17 mouse cellular contexts compared by ENCODE assay signal in the genomic region with DNA sequence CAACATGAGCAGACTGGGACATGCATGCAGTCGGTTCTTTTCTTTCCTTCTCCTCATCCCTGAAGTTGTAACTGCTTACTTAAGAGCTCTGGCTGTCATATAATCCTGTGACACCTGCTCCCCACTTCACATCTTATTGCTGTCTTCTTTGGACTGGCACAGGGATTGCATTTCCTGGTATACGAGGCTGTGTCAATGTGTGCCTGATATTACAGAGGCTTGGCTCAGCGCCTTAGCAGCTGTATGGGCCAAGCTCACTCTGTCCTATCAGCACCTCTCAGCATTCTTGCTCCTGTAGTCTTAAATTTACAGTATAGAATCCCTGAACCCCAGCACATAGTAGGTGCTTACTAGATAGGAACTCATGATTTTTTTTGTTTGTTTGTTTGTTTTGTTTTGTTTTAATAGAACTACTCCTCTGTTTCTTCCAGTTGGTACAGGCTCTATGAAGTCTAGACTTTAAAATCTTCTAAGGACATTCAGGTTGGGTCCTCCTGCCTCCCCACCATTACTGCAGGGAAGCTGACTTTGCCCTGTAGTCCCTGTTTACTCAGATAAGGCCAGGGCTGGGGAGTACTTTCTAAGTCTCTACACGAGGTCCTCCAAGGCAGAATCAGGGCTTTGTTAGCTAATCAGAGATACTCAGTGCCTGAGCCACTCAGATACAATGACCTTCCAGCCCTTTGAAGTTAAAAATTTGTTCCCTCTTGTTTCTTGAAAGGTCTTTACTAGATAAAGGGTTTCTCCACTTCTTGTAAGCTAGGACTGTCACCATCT.
DNase-seq lines count a peak whose midpoint lies in the region; ATAC-seq and TF ChIP-seq lines count a peak whose summit lies in the region.
"Had no signal": no experiment of that assay in that cellular context is flagged by ENCODE, and none has a peak within 500 bp of the region (broad histone marks: within the 10 kb centered on the region; RNA-seq: fewer than 3 reads in every experiment).

No protein-coding gene starts in this region.

- H3K27ac ChIP-seq in lung, embryonic 14.5 days (ENCODE audit: low read depth), result no peak overlapping the region
- H3K27ac ChIP-seq in intestine, embryonic 16.5 days (ENCODE audit: low read length), result peak overlapping the region; percentile 88
- H3K27ac ChIP-seq: hindbrain, embryonic 15.5 days; layer of hippocampus, adult 2 months; limb, embryonic 15.5 days; lung, embryonic 15.5 days had no signal

- H3K27me3 ChIP-seq in lung, embryonic 14.5 days (ENCODE audit: insufficient read depth, low read length), result no peaks in the 10 kb centered on the region
- no peaks in the 10 kb centered on the region for H3K27me3 ChIP-seq in intestine, embryonic 16.5 days (replicated peaks; ENCODE audit: control insufficient read depth, insufficient read depth, low read length)
- H3K27me3 ChIP-seq: hindbrain, embryonic 15.5 days; limb, embryonic 15.5 days; lung, embryonic 15.5 days had no signal

- peak; percentile 72 for DNase-seq in gastrocnemius, adult 18-20 months (ENCODE audit: low spot score)
- DNase-seq in gastrocnemius, postnatal 10 days, result no peak
- DNase-seq in lung, embryonic 14.5 days, result peak; percentile 24
- no peak for DNase-seq in lung, adult 2 months
- no peak for DNase-seq in right cerebral cortex, adult 2 months (ENCODE audit: low spot score in 2 of 2)
- DNase-seq in layer of hippocampus, postnatal 10 days (ENCODE audit: low spot score in 2 of 2), result no peak
- no peak for DNase-seq in layer of hippocampus, adult 9-10 months (ENCODE audit: low spot score)
- DNase-seq: cerebellum, adult 18-20 months; embryo, embryonic 11 days; forebrain, postnatal 0 days; right cerebral cortex, postnatal 14 days had no signal

- no peaks in the 10 kb centered on the region; the same call in 1 of the 2 replicates for H3K4me1 ChIP-seq in lung, embryonic 14.5 days (ENCODE audit: insufficient read depth)
- H3K4me1 ChIP-seq in lung, adult 2 months (ENCODE audit: control insufficient read depth, insufficient read depth, low read length), result peaks cover 4% of the 10 kb centered on the region; the same call in 1 of the 2 replicates
- peaks cover 18% of the 10 kb centered on the region; the same call in 1 of the 2 replicates for H3K4me1 ChIP-seq in intestine, embryonic 16.5 days (ENCODE audit: control insufficient read depth, insufficient read depth, low read length)
- H3K4me1 ChIP-seq: hindbrain, embryonic 15.5 days had no signal

- no peak overlapping the region for H3K9ac ChIP-seq in lung, embryonic 14.5 days
- peak overlapping the region; percentile 11; the same call in 1 of the 2 replicates for H3K9ac ChIP-seq in intestine, embryonic 16.5 days (ENCODE audit: low read depth, low read length)
- H3K9ac ChIP-seq: forebrain, postnatal 0 days; hindbrain, embryonic 15.5 days; limb, embryonic 15.5 days; lung, embryonic 15.5 days had no signal

- 37% methylated on average over 4 of the region's 4 CpGs for WGBS in lung, embryonic 14.5 days
- WGBS in lung, adult 2 months, result 60% methylated on average over 4 of the region's 4 CpGs
- WGBS in intestine, embryonic 16.5 days, result 32% methylated on average over 4 of the region's 4 CpGs

- no peak overlapping the region for H3K4me2 ChIP-seq in lung, embryonic 14.5 days
- no peak overlapping the region for H3K4me2 ChIP-seq in intestine, embryonic 16.5 days (ENCODE audit: low read depth, low read length)
- H3K4me2 ChIP-seq: hindbrain, embryonic 15.5 days; limb, embryonic 15.5 days; lung, embryonic 15.5 days had no signal

- TF ChIP-seq POLR2A in lung, adult 2 months (IDR thresholded peaks at IDR 0.05; ENCODE audit: borderline replicate concordance, extremely low read depth, low read depth, low read length), result no peak

- TF ChIP-seq CTCF in lung, embryonic 14.5 days (IDR thresholded peaks at IDR 0.05; ENCODE audit: low read depth), result no peak
- TF ChIP-seq CTCF in lung, adult 2 months (IDR thresholded peaks at IDR 0.05; ENCODE audit: insufficient read depth, low read length), result no peak

- no peak overlapping the region for H3K4me3 ChIP-seq in lung, embryonic 14.5 days (ENCODE audit: low read depth, low read length)
- no peak overlapping the region for H3K4me3 ChIP-seq in lung, adult 2 months (replicated peaks; ENCODE audit: extremely low read depth, low read depth, low read length)
- no peak overlapping the region for H3K4me3 ChIP-seq in intestine, embryonic 16.5 days (ENCODE audit: low read length)
- H3K4me3 ChIP-seq: hindbrain, embryonic 15.5 days; layer of hippocampus, adult 2 months; limb, embryonic 15.5 days; lung, embryonic 15.5 days had no signal

- H3K9me3 ChIP-seq in lung, embryonic 14.5 days (ENCODE audit: low read depth, low read length), result no peaks in the 10 kb centered on the region
- no peaks in the 10 kb centered on the region for H3K9me3 ChIP-seq in intestine, embryonic 16.5 days (ENCODE audit: control insufficient read depth, low read length)
- H3K9me3 ChIP-seq: hindbrain, embryonic 15.5 days; limb, embryonic 15.5 days; lung, embryonic 15.5 days had no signal

- ATAC-seq in lung, embryonic 14.5 days (ENCODE audit: insufficient read depth), result no peak
- ATAC-seq in intestine, embryonic 16.5 days, result peak; percentile 89
- ATAC-seq: forebrain, postnatal 0 days; midbrain, embryonic 16.5 days had no signal

- H3K36me3 ChIP-seq in lung, embryonic 14.5 days (ENCODE audit: insufficient read depth), result no peaks in the 10 kb centered on the region
- no peaks in the 10 kb centered on the region for H3K36me3 ChIP-seq in intestine, embryonic 16.5 days (ENCODE audit: control insufficient read depth, insufficient read depth, low read length)
- H3K36me3 ChIP-seq: hindbrain, embryonic 15.5 days; limb, embryonic 15.5 days; lung, embryonic 15.5 days had no signal

Comparison
In these comparisons a context has a peak if more than half of its experiments do, and no peak if none do; other contexts are left out.
1. DNase-seq: peak in gastrocnemius, adult 18-20 months (single experiment) and lung, embryonic 14.5 days (single experiment); none in gastrocnemius, postnatal 10 days (single experiment), lung, adult 2 months (single experiment), right cerebral cortex, adult 2 months (0 of 2), layer of hippocampus, postnatal 10 days (0 of 2) and layer of hippocampus, adult 9-10 months (single experiment).